Mouse (Mus musculus) midbrain, embryonic 12.5 days (tissue): ENCODE measurements around the gene Hist2h2aa2. TPM values are rescaled to one million over a fixed set of nuclear protein-coding genes. Genes with fewer than 3 reads are reported as not detected.
"Not testable (repeated sequence)": the region's sequence is repeated elsewhere in the genome, so short reads cannot be mapped to it uniquely, and the experiment has no call there.

Experiments
- ATAC-seq: fragments of 200-750 bp; cut with Nextera tagmentation; 2 replicates; pipeline ENCODE4 v1.8.0; 2017; ENCODE audit warnings: low read depth, moderate TSS enrichment, moderate library complexity; ENCODE audit not compliant: low FRiP score
- H3K27ac ChIP-seq: fragments of 300-500 bp; sonication (generic); replicated peaks from 2 replicates; pipeline ENCODE4 v1.5.1; 2016; ENCODE audit warnings: mild to moderate bottlenecking
- H3K27me3 ChIP-seq: fragments of 300-500 bp; sonication (generic); 2 replicates; pipeline ENCODE4 v1.6.1; 2016; ENCODE audit warnings: mild to moderate bottlenecking
- H3K36me3 ChIP-seq: fragments of 300-500 bp; sonication (generic); 2 replicates; pipeline ENCODE4 v1.6.1; 2016
- H3K4me1 ChIP-seq: fragments of 300-500 bp; sonication (generic); 2 replicates; pipeline ENCODE4 v1.6.1; 2016
- H3K4me2 ChIP-seq: fragments of 300-500 bp; sonication (generic); replicated peaks from 2 replicates; pipeline ENCODE4 v1.6.1; 2016; ENCODE audit warnings: mild to moderate bottlenecking, moderate library complexity
- H3K4me3 ChIP-seq: fragments of 300-500 bp; sonication (generic); 2 replicates; pipeline ENCODE4 v1.5.1; 2016; ENCODE audit warnings: mild to moderate bottlenecking
- H3K9ac ChIP-seq: fragments of 300-500 bp; sonication (generic); replicated peaks from 2 replicates; pipeline ENCODE4 v1.6.1; 2016; ENCODE audit warnings: mild to moderate bottlenecking, moderate library complexity
- H3K9me3 ChIP-seq: fragments of 300-500 bp; sonication (generic); 2 replicates; pipeline ENCODE4 v1.6.1; 2016; ENCODE audit warnings: mild to moderate bottlenecking
- WGBS: fragments of 180-500 bp; shearing (Covaris S2); methylation state at CpG from one replicate; pipeline ENCODE4 v1.1.7; 2016; 5-methylcytosine and 5-hydroxymethylcytosine counted together
- polyA plus RNA-seq: library from polyadenylated mRNA; unstranded; fragments of >200 nt; fragmentation: Nextera tagmentation; extraction: Ambion mirVana; gene quantifications from 2 replicates; pipeline ENCODE4 v1.2.1, GENCODE M21; 2016

The Hist2h2aa2 gene
- polyA plus RNA-seq, 1 experiment from 2014 or later, result 67.7 TPM

- Histone ChIP-seq H3K4me1 (no peaks in the 10 kb centered on the region), H3K9ac (no peak overlapping the region), H3K27me3 (no peaks in the 10 kb centered on the region), H3K36me3 (no peaks in the 10 kb centered on the region), H3K27ac (no peak overlapping the region), H3K4me3 (no peak overlapping the region), H3K9me3 (no peaks in the 10 kb centered on the region), H3K4me2 (no peak overlapping the region)
- 82% methylated on average over 5 of the region's 5 CpGs for WGBS
- ATAC-seq, result no peak
These were observed 16.0 kb upstream of the Hist2h2aa2 start for GRCm38 (mm10) chr3:96255926-96256593.

DNA sequence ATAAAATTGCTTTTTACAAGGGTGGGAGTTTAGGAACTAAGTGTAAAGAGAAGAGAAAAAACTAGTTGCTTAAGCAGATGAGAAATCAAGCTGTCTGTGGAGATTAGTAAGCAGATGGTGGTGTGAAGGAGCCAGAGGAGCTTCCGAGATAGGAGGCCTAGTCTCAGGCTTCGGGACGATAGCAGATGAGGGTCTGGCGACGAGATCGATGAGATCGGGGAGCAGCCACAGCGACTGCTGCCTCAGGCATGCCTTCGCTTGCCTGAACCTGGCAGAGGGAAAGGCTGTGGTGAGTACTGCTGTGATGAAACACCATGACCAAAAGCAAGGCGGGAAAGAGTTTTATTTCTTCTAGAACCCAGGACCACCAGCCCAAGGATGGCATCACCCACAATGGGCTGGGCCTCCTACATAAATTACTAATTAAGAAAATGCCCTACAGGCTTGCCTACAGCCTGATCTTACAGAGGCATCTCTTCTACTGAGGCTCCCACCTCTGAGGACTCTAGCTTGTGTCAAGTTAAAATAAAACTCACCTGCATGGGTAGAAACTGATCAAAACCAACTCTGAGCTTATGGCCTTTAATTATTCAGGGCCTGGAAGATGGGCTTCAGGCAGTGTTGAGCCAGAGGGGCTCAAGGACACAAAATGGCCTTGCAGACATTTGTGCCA, 14.7 kb upstream of the Hist2h2aa2 start:
- WGBS, result 42% methylated on average over 10 of the region's 10 CpGs
- H3K9me3 ChIP-seq, result no peaks in the 10 kb centered on the region
- H3K27me3 ChIP-seq, result no peaks in the 10 kb centered on the region
- no peak overlapping the region for H3K27ac ChIP-seq
- ATAC-seq, result no peak
- no peaks in the 10 kb centered on the region for H3K4me1 ChIP-seq
- H3K9ac ChIP-seq, result no peak overlapping the region
- no peaks in the 10 kb centered on the region for H3K36me3 ChIP-seq
- H3K4me2 ChIP-seq, result no peak overlapping the region
- H3K4me3 ChIP-seq, result no peak overlapping the region

- no peaks in the 10 kb centered on the region for H3K9me3 ChIP-seq
- WGBS, result 94% methylated on average over 3 of the region's 3 CpGs
- H3K4me1 ChIP-seq, result peaks cover 18% of the 10 kb centered on the region
- no peak overlapping the region for H3K4me2 ChIP-seq
- no peaks in the 10 kb centered on the region for H3K36me3 ChIP-seq
- no peaks in the 10 kb centered on the region for H3K27me3 ChIP-seq
- no peak overlapping the region for H3K4me3 ChIP-seq
- no peak overlapping the region for H3K27ac ChIP-seq
- H3K9ac ChIP-seq, result no peak overlapping the region
- no peak for ATAC-seq
These were observed 11.7 kb upstream of the Hist2h2aa2 start for GRCm38 (mm10) chr3:96251787-96252186.

DNA sequence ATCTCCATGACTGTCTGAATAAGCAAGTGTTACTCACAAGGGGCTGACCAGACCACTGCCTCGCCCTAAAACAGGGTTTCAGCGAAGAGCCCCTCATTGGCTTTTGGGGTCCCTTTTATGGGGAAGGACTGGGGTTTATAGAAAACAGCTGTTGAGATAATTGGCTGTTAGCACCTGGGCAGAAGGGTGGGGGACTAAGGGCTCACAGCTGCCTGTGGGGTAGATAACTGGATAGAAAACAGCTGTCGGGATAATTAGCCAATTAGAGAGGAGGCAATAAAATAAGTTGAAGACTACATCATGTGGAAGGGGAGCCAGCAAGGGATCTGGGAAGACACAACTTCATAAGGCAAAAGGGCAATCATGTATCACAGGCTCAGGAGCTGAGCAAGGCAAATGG, 10.8 kb upstream of the Hist2h2aa2 start:
- Histone ChIP-seq H3K4me3 (no peak overlapping the region), H3K4me1 (peaks cover 18% of the 10 kb centered on the region), H3K36me3 (no peaks in the 10 kb centered on the region), H3K9ac (no peak overlapping the region), H3K4me2 (no peak overlapping the region), H3K27ac (no peak overlapping the region), H3K9me3 (no peaks in the 10 kb centered on the region), H3K27me3 (no peaks in the 10 kb centered on the region)
- no peak for ATAC-seq
- 83% methylated on average over 3 of the region's 3 CpGs for WGBS

GRCm38 (mm10) chr3:96249034-96249345, 8.9 kb upstream of the Hist2h2aa2 start:
- 0 out of 2 replicates have a peak overlapping the region, but pooled peaks have one; percentile 20 for H3K27ac ChIP-seq
- peaks cover 25% of the 10 kb centered on the region for H3K4me1 ChIP-seq
- peak overlapping the region; percentile 55 for H3K4me2 ChIP-seq
- 57% methylated on average over 4 of the region's 4 CpGs for WGBS
- H3K4me3 ChIP-seq, result no peak overlapping the region
- H3K9ac ChIP-seq, result no peak overlapping the region
- no peaks in the 10 kb centered on the region for H3K36me3 ChIP-seq
- ATAC-seq, result no peak
- H3K27me3 ChIP-seq, result no peaks in the 10 kb centered on the region
- no peaks in the 10 kb centered on the region for H3K9me3 ChIP-seq

DNA sequence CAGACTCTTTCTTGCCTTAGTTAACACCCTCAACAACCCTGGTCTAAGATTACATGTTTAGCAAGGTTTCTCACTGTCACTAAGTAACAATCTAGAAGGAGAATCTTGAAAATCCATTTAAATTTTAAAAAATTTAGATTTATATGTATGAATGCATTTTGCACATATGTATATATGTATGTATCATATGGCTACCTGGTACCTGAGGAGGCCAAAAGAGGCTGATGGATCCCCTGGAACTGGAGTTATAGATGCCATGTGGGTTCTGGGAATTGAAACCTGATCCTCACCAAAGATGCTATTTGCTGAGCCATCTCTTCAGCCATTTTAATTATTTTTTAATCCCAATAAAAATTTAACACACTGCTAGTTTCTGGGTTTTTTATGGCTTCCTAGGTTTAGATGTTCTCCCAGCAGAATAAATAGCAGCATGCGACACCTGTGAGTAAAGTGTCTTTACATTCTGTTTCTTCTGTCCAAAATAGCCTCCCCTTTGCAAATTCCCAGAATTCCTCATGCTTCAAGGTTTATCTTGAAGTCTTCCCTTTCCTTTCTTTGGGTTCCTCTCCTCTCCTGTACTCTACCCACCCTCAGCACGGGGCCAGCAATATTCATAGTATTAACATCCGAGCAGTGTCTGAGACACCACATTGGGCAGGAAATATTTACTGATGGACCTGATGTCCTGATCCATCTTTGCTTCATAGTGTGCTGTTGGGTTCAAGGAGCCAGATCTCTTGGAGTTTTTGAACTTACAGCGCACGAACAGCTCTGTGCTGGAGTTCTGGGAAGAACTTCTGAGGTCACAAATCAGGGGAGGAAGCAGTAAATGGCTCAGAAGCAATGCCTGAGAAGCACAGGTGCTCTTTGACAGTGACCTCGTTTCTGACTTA, 8.3 kb upstream of the Hist2h2aa2 start:
- Histone ChIP-seq H3K9ac (no peak overlapping the region), H3K4me3 (peak overlapping the region; percentile 41), H3K27ac (0 out of 2 replicates have a peak overlapping the region, but pooled peaks have one; percentile 20), H3K4me2 (peak overlapping the region; percentile 55), H3K4me1 (peaks cover 27% of the 10 kb centered on the region), H3K27me3 (no peaks in the 10 kb centered on the region), H3K36me3 (no peaks in the 10 kb centered on the region), H3K9me3 (no peaks in the 10 kb centered on the region)
- WGBS, result 53% methylated on average over 6 of the region's 6 CpGs
- no peak for ATAC-seq

- WGBS, result 2% methylated on average over 11 of the region's 11 CpGs
- Histone ChIP-seq H3K27me3 (no peaks in the 10 kb centered on the region), H3K4me2 (peak overlapping the region; percentile 55), H3K4me3 (peak overlapping the region; percentile 41), H3K9ac (peak overlapping the region; percentile 56; the same call in 1 of the 2 replicates), H3K9me3 (no peaks in the 10 kb centered on the region), H3K36me3 (no peaks in the 10 kb centered on the region), H3K27ac (peak overlapping the region; percentile 66), H3K4me1 (peaks cover 27% of the 10 kb centered on the region)
- ATAC-seq, result no peak
These were observed 7.5 kb upstream of the Hist2h2aa2 start for GRCm38 (mm10) chr3:96247356-96248140.

DNA sequence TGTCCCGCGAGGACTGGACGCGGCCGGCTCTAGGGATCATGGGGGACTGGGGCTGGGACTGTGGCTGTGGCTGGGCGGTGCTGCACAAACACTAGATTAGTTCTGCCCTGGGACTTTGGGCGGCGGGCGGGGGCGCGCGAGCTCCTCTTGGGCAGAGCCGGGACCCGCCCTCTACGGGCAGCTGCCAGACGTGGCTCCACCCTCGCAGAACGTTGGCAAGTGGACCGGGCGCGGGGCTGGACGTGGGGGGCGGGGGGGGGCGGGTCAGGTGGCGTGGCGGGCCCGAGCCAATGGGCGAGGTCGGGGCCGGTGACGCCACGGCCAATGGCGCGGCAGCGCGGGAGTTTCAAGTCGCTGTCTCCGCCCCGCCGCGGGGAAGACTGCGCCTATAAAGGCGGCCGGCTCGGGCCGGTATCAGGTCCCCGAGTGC, 6.4 kb upstream of the Hist2h2aa2 start, which contains the start of gene Hist2h3c1:
Hist2h3c1 (plus strand) TSS at position 259 of the 430 bp plus-strand sequence.
- H3K27me3 ChIP-seq, H3K9me3 ChIP-seq, H3K36me3 ChIP-seq: not testable (repeated sequence)
- peak within 1 kb of the TSS; percentile 55 for H3K4me2 ChIP-seq
- peak within 1 kb of the TSS; percentile 56; the same call in 1 of the 2 replicates for H3K9ac ChIP-seq
- H3K4me3 ChIP-seq, result peak within 1 kb of the TSS; percentile 41
- peak within 1 kb of the TSS; percentile 79 for H3K27ac ChIP-seq
- ATAC-seq, result peak; percentile 94
- 0% methylated on average over 11 of the region's 47 CpGs for WGBS
- peaks cover 27% of the 10 kb centered on the region for H3K4me1 ChIP-seq

DNA sequence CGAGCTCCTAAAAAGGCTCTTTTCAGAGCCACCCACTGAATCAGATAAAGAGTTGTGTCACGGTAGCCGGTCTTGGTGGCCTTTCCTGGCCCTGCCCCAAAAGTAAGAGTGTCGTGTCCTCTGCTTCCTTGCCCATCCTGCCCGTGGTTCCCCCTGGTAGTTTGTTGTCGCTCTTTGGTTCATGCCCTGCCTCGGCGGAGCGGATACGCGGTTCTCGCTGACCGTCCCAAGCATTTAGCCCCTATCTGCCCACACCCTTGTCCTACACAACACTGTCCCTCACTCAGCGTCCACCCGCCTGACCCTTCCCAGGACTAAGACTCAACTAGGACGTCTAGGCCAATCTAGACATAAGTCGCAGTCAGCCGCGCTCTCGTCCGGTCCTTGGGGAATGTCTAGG, 5.9 kb upstream of the Hist2h2aa2 start:
- H3K9me3 ChIP-seq, H3K27me3 ChIP-seq, ATAC-seq, H3K36me3 ChIP-seq: not testable (repeated sequence)
- peak overlapping the region; percentile 43 for H3K4me2 ChIP-seq
- H3K9ac ChIP-seq, result 0 out of 2 replicates have a peak overlapping the region, but pooled peaks have one; percentile 52
- under 1% methylated on average over 10 of the region's 21 CpGs for WGBS
- peak overlapping the region; percentile 36 for H3K4me3 ChIP-seq
- H3K4me1 ChIP-seq, result peaks cover 27% of the 10 kb centered on the region
- peak overlapping the region; percentile 79 for H3K27ac ChIP-seq

- Histone ChIP-seq H3K4me1 (peaks cover 31% of the 10 kb centered on the region), H3K27ac (peak within 1 kb of the TSS; percentile 98), H3K9ac (peak within 1 kb of the TSS; percentile 73), H3K4me3 (peak within 1 kb of the TSS; percentile 50), H3K4me2 (peak within 1 kb of the TSS; percentile 65)
- WGBS, result under 1% methylated on average over 41 of the region's 88 CpGs
- H3K36me3 ChIP-seq, H3K9me3 ChIP-seq, H3K27me3 ChIP-seq: not testable (repeated sequence)
- ATAC-seq, result peak; percentile 82
These were observed 5.2 kb upstream of the Hist2h2aa2 start, which contains the start of gene Hist2h2aa1 for GRCm38 (mm10) chr3:96245003-96245886. Gene Hist2h2aa1, plus strand, starts transcription at chr3:96245497.
